Mouse (Mus musculus) lung, embryonic 15.5 days (tissue): ENCODE results near the gene Slc1a1. TPM values are rescaled to one million over a fixed set of nuclear protein-coding genes. Genes with fewer than 3 reads are reported as not detected.

Experiments
- polyA plus RNA-seq: library from polyadenylated mRNA; unstranded; fragments of >200 nt; fragmentation: Nextera tagmentation; extraction: Ambion mirVana; gene quantifications from 2 replicates; pipeline ENCODE4 v1.2.1, GENCODE M21; 2015

The Slc1a1 gene
- polyA plus RNA-seq, 1 experiment from 2014 or later: 5.1 TPM

Other genes with a start within 250 kb of the Slc1a1 start
- 4.5 and 4.6 TPM in 2 replicates for gene Glis3, start 155.0 kb upstream of the Slc1a1 start, polyA plus RNA-seq
- gene Plpp6, start 128.9 kb downstream of the Slc1a1 start, polyA plus RNA-seq: 7.0 TPM in 2 replicates
- gene 4430402I18Rik, start 132.8 kb downstream of the Slc1a1 start, polyA plus RNA-seq: 1.9 and 3.2 TPM in 2 replicates
- gene Cdc37l1, start 155.3 kb downstream of the Slc1a1 start, polyA plus RNA-seq: 32.9 and 36.0 TPM in 2 replicates
- 71.4 and 80.3 TPM in 2 replicates for gene Ak3, start 212.9 kb downstream of the Slc1a1 start, polyA plus RNA-seq